Mouse (Mus musculus) R1 (cell line): Measurements from ENCODE around the gene Ap1m2.

ENCODE experiments used
- DNase-seq: peaks from one replicate; pipeline ENCODE4 v3.0.0-alpha.2; 2018; ENCODE audit warnings: low read depth, low spot score

The Ap1m2 gene

GRCm38 (mm10) chr9:21312134-21312533 lies at the start of gene Ap1m2:
Gene Ap1m2 (minus strand): TSS chr9:21312337.
- no peak for DNase-seq

- peak; percentile 83 for DNase-seq
Observed at GRCm38 (mm10) chr9:21356981-21357718, 45.0 kb upstream of the Ap1m2 start.

- no peak for DNase-seq
Observed at GRCm38 (mm10) chr9:21354796-21355195, 42.7 kb upstream of the Ap1m2 start.

- DNase-seq, result no peak
Observed at GRCm38 (mm10) chr9:21353373-21353686, 41.2 kb upstream of the Ap1m2 start.

- DNase-seq, result peak; percentile 66
Observed at GRCm38 (mm10) chr9:21352463-21353372, 40.6 kb upstream of the Ap1m2 start.

GRCm38 (mm10) chr9:21351702-21352377 lies 39.7 kb upstream of the Ap1m2 start:
- DNase-seq, result no peak

GRCm38 (mm10) chr9:21351178-21351577 lies 39.0 kb upstream of the Ap1m2 start:
- no peak for DNase-seq

- no peak for DNase-seq
Observed at GRCm38 (mm10) chr9:21348152-21348551, 36.0 kb upstream of the Ap1m2 start.

- DNase-seq, result peak; percentile 88
Observed at GRCm38 (mm10) chr9:21346627-21347365, 34.7 kb upstream of the Ap1m2 start.

GRCm38 (mm10) chr9:21340411-21340810 lies 28.3 kb upstream of the Ap1m2 start:
- DNase-seq, result no peak

GRCm38 (mm10) chr9:21337652-21338051 lies 25.5 kb upstream of the Ap1m2 start:
- peak; percentile 60 for DNase-seq

- DNase-seq, result no peak
Observed at GRCm38 (mm10) chr9:21336491-21336890, 24.4 kb upstream of the Ap1m2 start.

- DNase-seq, result no peak
Observed at GRCm38 (mm10) chr9:21335391-21335790, 23.3 kb upstream of the Ap1m2 start.

- no peak for DNase-seq
Observed at GRCm38 (mm10) chr9:21334747-21335146, 22.6 kb upstream of the Ap1m2 start.

- DNase-seq, result no peak
Observed at GRCm38 (mm10) chr9:21333523-21333922, 21.4 kb upstream of the Ap1m2 start.

GRCm38 (mm10) chr9:21332161-21333061 lies 20.3 kb upstream of the Ap1m2 start:
- DNase-seq, result no peak

- DNase-seq, result no peak
Observed at GRCm38 (mm10) chr9:21331365-21332140, 19.4 kb upstream of the Ap1m2 start.

- DNase-seq, result no peak
Observed at GRCm38 (mm10) chr9:21329699-21330289, 17.7 kb upstream of the Ap1m2 start.

- no peak for DNase-seq
Observed at GRCm38 (mm10) chr9:21329041-21329440, 16.9 kb upstream of the Ap1m2 start.
